Mouse (Mus musculus): Measurements from ENCODE around the gene C1qtnf2.

DNA sequence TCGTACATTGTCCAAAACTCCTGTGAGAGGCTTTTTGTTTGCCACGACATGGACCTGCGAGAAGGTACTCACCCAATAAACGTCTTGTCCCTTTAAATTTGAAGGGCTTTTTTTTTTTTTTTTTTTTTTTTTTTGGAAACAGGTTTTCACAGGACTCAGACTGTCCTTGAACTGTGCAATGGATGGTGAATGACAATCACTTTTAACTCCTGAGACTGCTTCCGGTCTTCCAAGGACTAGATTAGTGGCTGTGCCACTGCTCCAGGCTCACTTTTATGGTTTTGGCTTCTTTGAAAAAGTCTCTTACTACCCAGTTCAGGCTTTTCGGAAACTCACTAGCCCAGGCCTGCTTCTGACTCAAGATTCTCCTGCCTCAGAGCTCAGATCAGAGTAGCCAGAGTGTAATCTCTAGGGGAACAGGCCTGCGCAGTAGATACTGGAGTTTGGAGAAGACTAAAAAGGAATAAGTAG is 47.6 kb upstream of the C1qtnf2 start:
- TF ChIP-seq POLR2A (IDR thresholded peaks at IDR 0.05; ENCODE audit: insufficient read depth, low read depth, low read length) (no peak), CTCF (IDR thresholded peaks at IDR 0.05; ENCODE audit: insufficient read depth, low read depth, low read length) (no peak)
